Mouse (Mus musculus): ENCODE results near the gene Rps21.
A peak's percentile ranks its signal among the peaks of the same experiment; 100 is the strongest.
"Not testable (repeated sequence)": the region's sequence is repeated elsewhere in the genome, so short reads cannot be mapped to it uniquely, and the experiment has no call there.

The Rps21 gene

GRCm38 (mm10) chr2:180259826-180260609 is 2.8 kb downstream of the Rps21 start:
- DNase-seq: not testable (repeated sequence)

- DNase-seq: no peak
Observed at GRCm38 (mm10) chr2:180260610-180261480, 3.7 kb downstream of the Rps21 start.

- peak in 1 of 2 experiments; percentile 24 for DNase-seq
Observed at GRCm38 (mm10) chr2:180261901-180262300, 4.7 kb downstream of the Rps21 start.

- DNase-seq: no peak
Observed at GRCm38 (mm10) chr2:180262441-180262840, 5.3 kb downstream of the Rps21 start.

- DNase-seq: no peak
Observed at GRCm38 (mm10) chr2:180262891-180263290, 5.7 kb downstream of the Rps21 start.

- DNase-seq: no peak
Observed at GRCm38 (mm10) chr2:180267955-180268354, 10.8 kb downstream of the Rps21 start.

- no peak for DNase-seq
Observed at GRCm38 (mm10) chr2:180269329-180269728, 12.2 kb downstream of the Rps21 start.

GRCm38 (mm10) chr2:180270537-180271255 is 13.5 kb downstream of the Rps21 start:
- no peak for DNase-seq

- DNase-seq: peak in 1 of 2 experiments; percentile 33
Observed at GRCm38 (mm10) chr2:180271804-180272395, 14.7 kb downstream of the Rps21 start.

- DNase-seq: peak in 1 of 2 experiments; percentile 61
Observed at GRCm38 (mm10) chr2:180272884-180273321, 15.7 kb downstream of the Rps21 start.

GRCm38 (mm10) chr2:180273394-180274244 is 16.4 kb downstream of the Rps21 start, which contains the start of gene Cables2:
TSS of gene Cables2 (minus strand) at chr2:180273496.
- peak; percentile 94 to 95 for DNase-seq

- no peak for DNase-seq
Observed at GRCm38 (mm10) chr2:180274523-180274922, 17.3 kb downstream of the Rps21 start.

- peak; percentile 90 to 92 for DNase-seq
Observed at GRCm38 (mm10) chr2:180275836-180276235, 18.7 kb downstream of the Rps21 start.

GRCm38 (mm10) chr2:180276385-180276784 is 19.2 kb downstream of the Rps21 start:
- no peak for DNase-seq

GRCm38 (mm10) chr2:180276851-180277259 is 19.7 kb downstream of the Rps21 start:
- DNase-seq: no peak

- no peak for DNase-seq
Observed at GRCm38 (mm10) chr2:180277773-180278320, 20.7 kb downstream of the Rps21 start.

GRCm38 (mm10) chr2:180279321-180279720 is 22.1 kb downstream of the Rps21 start:
- DNase-seq: no peak

- no peak for DNase-seq
Observed at GRCm38 (mm10) chr2:180288966-180289365, 31.8 kb downstream of the Rps21 start.

- no peak for DNase-seq
Observed at GRCm38 (mm10) chr2:180289440-180290108, 32.4 kb downstream of the Rps21 start, which contains the start of gene Rbbp8nl. TSS of gene Rbbp8nl (minus strand) at chr2:180289879.

- no peak for DNase-seq
Observed at GRCm38 (mm10) chr2:180290503-180290902, 33.3 kb downstream of the Rps21 start.
